Mouse (Mus musculus): ENCODE results near the gene Acoxl.

Acoxl gene

DNA sequence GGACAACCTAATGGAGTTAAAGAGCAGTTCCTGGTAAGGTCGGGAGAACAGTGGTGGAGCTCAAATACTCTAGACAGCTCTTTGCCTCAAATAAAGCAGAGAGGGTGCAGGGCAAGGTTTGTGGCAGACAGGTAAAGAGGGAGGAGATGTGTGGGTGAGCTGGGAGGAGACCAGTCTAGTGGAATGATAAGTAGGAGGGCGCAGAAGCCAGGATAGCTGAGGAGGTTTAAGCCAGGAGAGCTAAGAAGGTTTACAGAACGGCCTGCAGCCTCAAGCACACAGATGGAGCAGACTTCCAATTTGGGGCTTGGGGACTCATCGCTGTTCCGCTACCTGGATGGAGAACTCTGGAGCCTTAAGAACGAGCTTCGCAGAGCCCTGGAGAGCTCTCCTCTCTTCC is at the start of gene Acoxl:
TSS of gene Acoxl (plus strand) at position 301 of the 400 bp plus-strand sequence.
- no peak for DNase-seq

DNA sequence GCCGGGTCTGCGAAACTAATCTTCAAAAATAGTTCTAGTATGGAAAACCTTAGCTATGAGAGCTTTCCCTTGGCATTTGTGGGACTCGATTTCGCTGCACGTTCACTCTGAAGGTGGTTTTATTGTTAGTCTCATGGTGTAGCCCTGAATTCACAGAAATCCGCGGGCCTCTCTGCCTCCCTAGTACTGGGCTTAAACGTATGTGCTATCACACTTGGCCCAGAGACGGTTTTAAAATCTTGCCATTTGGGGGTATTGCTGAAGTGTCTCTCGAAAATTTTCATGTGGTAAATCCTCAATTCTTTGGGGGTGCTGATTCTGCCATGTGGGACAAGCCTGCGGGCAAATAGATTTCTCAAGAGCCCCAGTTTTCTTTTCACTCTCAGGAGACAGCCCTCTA is 49.5 kb upstream of the Acoxl start:
- DNase-seq, result no peak

DNA sequence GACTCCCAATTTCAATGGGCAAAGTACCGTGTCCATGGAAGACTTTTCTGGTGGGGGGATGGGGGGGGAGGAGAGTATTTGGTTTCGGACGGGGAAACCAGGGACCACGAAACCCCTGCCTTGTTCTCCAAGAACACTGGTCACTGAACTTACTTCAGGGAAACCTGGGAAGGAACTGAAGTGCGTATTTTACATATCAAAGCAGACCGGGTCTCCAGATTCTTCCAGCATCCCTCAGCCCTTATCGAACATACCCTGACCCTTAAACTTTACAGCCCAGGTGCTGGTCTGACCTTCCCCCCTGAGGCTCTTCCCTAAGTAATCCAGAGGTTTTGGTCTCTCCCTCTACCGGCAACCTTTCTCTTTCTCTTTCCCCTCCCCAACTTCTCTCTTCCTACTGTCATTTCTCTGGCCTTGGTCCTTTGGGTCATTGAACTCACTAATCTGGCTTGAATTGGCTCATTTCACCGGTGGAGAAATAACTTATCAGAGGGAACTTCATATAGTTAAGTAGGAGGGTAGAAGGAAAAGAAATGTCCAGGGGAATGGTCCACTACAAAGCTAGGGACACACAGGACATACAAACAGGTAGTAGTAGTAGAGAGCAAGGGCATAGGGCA is 48.9 kb upstream of the Acoxl start:
- DNase-seq, result no peak

DNA sequence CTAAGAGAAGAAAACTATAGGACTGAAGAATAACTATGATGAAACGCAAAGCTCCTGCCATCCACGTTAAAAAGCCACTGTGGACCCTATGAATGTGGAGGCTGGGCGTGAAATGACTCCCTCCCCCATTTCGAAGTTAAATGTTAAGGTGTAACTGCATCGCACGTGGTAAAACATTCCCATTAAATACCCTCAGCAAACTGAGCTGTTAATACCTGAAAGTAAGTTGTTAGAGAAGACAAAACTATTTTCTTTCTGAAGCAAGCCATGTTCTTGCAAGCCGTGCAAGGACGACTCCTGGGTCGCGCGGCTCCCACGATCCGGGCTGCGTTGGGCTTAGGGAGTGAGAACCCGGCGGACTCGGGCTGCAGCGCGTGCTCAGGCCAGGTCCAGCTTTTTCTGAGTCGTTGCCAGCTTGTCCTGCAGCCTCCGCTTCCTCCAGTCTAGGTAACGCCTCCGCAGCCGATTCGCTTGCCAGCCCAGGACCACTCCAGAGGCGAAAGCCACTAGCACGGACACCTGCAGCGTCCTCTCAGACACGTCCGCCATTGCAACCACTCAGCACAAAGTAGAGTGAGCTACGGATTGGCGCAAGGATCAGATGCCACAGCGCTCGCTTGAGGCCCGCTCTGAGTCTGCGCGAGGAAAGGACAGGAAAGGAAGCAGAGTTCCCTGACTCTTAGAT is 46.6 kb upstream of the Acoxl start, which contains the start of gene Mtln:
TSS of gene Mtln (minus strand) at position 570 of the 685 bp plus-strand sequence.
- DNase-seq, result peak; percentile 84

DNA sequence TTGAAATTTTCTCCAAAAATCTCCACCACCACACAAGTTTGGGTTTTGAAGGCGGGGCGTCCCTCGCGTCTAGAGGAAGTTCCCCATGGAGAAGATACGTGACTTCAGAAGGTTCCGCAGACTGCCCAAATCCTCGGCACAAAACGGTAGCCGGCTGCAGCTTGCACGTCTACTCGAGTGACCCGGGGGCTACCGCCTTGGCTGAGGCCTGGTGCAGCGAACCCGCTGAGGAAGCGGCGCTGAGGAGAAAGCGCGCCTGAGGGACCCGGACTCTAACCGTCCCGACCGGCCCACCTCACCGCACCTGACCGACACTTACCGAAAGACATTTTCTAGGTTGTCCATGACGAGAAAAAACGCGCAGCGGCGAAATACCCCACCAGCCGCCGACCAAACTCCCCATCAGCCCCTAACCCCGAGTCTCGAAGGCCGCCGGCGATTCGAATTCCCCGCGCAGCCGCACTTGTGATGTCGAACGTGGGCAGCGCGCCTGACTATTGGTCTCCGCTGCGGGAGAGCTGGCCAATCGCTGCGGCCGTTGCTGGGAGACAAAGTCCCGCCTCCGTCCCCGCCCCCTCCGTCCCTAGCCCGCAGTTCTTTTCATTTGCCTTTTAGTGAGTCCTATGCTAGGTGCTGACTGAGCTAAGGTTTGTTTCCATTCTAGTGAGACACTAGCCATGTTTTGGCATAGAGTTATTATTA is 7.1 kb upstream of the Acoxl start, which contains the start of gene Bub1:
TSS of gene Bub1 (minus strand) at position 465 of the 702 bp plus-strand sequence.
- DNase-seq, result peak; percentile 98

DNA sequence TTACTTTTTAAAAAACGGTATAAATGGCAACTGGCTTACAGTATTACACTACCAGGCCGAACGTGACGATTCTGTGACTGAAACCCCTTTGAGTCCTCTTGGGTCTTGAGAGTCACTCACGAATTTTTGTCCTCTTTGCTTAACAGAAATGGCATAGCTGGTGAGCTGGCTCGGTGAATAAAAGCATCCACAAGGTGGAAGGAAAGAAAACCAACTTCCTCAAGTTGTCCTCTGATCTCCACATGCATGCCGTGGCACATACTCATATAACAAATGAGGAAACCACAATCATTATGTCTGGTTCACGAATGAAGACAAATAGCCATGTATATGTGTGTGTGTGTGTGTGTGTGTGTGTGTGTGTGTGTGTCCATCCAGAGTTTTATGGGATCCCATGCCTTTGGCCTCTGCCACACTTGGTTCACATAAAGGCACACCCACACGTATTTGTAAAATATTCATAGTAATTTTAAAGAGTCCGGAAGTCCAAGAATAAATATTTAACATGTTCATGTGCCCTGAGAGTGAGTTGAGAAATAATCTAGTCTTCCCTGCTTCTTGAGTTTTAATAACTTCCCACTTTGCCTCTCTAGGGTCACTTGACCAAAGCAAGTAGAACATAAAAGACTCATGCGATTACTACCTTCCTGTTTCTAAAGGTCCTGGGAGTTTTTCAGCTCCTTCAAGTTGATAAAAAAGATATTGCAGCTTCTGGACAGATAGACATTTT is 6.4 kb upstream of the Acoxl start:
- no peak for DNase-seq

DNA sequence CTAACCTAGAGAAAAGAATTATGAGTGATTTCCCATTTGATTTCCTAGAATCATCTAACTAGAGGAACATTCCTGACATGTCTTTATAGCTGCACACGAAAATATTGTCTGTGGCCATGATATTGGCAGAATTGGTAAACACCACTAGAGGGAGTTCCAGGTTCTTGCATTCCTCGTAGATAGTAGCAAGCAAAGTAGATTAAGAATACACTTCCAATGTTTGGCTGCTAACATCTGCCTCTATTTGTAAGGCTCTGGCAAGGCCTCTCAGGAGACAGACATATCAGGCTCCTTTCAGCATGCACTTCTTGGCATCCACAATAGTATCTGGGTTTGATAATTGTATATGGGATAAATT is 5.9 kb upstream of the Acoxl start:
- DNase-seq, result no peak

DNA sequence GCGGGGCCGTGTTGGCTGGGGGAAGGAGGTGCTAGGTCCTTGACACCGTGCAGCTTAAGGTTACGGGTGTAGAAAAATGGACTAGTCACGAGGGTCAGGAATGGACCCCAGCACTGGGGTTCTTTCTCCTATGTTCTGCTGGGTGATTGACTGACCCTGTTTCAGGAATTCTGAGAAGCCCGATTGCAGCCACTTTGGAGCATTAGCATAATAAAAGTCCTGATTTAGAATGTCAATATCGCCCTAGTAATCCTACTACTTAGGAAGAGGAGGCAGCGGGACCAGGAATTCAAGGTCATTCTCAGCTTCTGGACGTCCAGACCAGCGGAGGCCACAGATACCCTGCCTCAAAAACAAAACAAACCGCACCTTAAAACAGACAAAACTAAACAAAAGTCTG is 749 bp downstream of the Acoxl start:
- DNase-seq, result no peak

DNA sequence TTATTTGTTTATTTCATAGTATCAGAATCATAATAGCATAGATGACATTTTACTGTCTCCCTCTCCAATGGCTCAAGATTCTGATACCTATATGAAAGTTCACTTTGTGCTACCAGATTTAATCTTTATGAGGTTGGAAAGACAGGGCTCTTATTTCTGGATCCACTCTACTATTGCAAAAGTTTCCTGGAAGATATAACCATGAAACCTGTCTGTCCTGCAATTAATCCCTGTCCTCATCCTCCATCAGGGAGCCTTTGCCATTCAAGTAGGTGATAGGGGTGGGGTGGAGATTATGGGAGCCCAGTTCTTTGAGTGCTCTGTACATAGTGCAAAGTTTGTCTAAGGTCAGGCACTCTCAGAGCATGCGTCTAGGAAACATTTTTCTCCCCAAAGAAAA is 2.7 kb downstream of the Acoxl start:
- no peak for DNase-seq

DNA sequence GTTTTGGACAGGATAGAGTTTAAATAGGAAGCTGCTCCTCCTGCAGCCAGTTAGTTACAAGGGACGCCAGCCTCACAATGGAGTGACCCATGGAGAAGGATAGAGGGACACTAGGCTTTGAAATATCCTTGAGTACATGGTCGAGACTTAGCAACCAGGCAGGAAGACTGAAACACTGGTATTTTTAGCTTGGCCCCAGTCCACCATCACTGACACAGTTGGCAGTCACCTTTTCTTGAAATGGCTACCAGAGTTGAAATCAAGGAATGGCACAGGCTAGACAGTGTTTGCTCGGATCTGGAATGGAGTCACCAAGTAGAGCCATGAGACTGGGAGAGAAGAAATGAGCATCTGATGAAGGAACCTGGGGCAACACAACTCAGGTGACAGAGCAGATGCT is 3.7 kb downstream of the Acoxl start:
- no peak for DNase-seq

DNA sequence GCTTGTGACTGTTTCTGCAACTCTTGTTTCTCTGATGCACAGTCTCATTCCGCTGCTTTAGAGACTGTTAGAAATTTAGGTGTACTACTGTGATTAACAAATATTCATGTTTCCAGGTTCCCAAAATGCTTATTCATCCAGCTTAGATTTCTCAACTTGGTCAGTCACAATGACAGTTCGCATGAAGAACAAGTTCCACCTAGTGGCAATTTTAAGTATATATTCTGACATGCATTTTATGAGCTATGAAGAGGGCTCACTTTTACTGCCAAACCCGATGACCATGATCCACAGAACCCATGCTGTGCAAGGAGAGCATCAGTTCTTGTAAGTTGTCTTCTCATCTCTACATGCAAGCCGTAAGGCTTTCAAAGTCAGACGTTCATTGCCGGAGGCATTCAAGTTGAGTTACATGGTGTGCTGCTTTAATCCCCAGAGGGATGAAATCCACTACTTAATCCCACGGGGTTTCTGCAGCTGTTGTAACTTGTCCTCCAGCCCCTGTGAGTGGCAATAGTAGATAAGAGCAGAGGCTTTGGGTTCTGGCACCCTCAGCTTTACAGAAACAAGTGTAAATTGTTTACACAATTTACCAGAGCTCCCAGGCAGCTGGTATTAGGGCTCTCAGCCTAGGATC is 6.8 kb downstream of the Acoxl start:
- no peak for DNase-seq

DNA sequence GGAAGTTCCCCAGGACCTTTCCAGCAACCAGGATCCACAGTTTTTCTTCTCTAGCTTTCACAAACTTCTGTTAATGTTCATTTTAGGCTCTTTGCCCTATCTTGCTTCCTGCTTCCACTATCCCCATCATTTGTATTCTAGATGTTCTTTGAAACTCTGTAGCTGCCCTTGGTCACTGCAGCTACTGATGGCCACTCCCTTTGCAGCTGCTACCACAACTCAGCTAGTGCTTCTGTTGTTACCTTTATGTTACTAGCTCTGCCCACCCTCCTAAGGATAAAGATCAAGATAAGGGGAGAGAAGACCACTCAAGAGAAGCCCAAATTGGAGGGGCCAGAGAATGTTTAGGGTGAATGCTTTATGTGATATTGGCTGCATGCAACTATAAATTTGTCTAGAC is 7.3 kb downstream of the Acoxl start:
- no peak for DNase-seq

DNA sequence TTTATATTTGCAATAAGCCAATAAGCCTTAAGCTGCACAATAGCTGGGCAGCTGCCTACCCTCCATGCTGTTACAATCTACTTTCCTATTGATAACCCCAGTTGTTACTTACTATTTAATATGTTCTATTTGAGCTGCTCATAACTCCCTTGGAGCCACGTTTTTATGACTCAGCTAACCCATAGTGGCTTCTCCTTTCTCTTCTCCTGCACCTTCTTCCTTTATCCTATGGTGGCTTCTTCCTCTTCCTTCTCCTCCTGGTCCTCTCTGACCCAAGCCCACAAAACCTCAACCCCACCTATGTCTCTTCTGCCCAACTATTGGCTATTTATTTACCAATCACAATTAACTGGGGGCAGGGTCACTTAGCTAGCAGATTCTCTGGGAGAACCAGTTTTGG is 7.9 kb downstream of the Acoxl start:
- no peak for DNase-seq

DNA sequence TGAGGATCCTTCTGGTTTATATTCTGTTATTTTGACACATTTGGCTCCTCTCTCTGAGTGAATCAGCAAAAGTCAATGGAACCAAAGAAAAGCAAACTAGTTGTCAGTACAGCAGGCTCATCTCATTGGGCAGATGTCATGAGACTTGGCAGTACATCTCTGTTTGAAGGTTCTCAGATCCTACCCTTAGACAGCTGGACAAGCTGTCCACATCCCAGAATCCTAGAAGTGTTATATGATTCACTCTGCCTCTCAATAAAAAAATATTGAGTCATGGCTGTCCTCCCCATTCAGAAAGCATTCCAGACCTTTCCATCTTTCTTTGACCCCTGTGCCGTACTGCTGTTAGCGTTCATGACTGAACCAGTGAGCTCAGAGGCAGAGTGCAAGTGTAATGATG is 11.7 kb downstream of the Acoxl start:
- DNase-seq, result no peak

DNA sequence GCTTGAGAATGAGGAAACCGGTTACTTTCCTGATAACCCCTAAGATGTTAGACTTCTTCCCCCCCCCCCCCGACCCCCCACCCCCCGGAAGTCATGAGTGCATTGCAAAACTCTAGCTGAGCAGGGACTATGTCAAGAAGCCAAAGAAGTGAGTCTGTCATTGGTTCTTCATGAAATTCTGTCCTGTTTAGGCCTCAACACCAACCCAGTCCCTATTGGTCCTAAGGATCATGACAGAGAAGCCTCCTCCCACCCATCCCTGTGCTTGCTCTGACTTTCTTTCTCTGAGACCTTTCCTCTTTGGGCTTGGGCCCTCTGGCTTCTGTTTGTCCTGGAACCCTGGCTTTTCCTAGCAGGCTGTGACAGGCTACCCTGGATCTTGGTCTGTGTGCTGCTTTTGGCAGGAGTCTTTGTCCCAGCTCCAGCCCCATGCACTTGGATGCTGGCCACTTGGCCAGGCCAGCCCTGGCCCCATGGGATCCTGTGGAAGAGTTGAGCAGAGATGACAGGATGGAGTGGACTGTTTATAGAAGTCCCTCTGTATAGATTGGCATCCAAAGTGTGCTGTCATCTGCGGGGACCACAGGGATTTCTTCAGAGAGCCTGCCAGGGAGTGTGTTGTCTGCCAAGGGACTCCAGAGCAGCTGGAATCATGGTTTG is 15.8 kb downstream of the Acoxl start:
- DNase-seq, result no peak

DNA sequence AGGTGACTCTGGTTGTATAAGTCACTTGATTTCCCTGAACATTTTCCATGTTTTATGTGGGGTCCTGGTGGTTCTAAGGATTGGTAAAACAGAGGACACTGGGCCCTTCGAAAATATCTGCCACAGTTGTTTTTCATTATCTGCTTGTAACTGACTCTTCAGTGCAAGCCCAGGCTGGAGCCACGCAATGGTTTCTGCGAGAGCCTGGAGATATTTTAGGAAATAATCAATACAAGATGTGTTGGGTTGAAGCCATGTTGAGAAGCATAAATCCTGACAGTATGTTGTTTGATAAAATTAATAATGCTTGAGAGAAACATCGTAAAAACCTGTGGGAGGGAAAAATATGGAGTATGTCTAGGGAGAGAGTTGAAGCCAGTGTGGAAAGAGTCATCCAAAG is 25.7 kb downstream of the Acoxl start:
- no peak for DNase-seq

DNA sequence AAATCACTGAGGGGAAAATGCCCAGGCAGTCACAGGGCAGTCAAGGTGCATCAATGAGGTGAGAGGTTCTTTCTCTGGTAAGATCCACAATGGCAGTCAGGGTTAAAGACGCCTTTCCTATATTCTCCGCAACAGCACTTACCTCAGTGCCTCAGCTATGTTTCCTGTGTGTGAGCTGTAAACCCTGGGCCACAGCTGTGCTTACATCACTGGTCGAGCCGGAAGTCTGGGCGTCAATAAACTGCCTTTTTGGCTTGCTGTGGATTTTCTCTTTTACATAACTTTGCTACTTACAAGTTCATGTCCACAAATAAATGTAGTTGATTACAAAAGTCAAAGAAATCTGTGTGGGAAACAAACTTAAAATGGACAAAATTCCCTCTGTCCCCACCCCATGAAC is 42.4 kb downstream of the Acoxl start:
- DNase-seq, result peak; percentile 28

DNA sequence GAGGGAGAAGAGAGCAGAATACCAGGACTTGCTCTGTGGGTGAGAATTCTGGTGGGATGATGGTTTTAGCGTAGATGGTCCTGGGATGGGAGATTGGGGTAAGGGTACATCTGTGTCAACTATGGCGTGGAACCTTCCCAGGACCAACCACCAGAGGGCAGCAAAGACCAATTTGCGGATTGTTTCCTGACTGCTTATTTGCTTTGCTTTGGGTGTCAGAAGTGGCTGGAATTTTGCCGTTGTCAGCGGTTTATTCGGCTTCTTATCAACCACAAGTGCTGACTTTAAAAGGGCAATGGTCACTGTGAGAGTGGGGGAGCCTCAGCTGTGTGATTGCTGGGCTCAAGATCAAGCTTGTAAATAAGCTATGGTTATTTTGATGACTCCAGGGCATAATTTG is 50.8 kb downstream of the Acoxl start:
- DNase-seq, result peak; percentile 94

DNA sequence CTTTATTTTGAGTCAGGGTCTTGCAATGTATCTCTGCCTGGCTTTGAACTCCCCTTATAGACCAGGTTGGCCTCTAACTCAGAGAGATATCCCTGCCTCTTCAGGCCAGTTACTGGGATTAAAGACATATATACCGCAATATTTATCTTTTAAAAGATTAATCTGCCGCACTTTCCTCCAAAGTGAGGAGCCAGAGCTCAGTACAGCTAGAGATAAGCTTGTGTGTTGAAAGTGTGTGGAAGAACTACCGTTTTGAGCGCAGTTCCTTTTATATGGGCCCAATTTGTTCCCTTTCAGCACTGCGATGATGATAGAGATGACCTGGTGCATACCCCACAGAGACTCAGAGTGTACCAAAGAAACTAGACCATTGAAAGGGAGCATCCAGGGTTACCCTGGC is 51.3 kb downstream of the Acoxl start:
- DNase-seq, result no peak

DNA sequence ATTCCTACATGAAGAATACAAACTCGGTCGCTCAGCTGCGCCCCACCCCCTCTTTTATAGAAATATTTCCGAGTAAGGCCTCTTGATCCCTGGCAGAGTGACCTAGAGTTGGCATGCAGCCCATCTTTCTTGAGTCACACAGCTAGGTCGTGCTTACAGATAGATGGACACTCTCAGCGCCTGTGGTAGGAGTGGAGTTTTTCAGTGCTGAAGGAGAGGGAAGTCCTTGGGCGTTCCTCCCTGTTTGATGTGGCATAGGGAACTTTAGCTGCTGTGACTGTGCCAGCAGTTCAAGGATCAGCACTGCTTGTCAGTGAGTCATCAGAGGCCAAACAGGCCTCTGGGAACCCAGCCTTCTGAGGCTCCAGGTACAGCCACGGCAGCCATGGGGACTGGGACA is 51.9 kb downstream of the Acoxl start:
- peak; percentile 16 for DNase-seq

DNA sequence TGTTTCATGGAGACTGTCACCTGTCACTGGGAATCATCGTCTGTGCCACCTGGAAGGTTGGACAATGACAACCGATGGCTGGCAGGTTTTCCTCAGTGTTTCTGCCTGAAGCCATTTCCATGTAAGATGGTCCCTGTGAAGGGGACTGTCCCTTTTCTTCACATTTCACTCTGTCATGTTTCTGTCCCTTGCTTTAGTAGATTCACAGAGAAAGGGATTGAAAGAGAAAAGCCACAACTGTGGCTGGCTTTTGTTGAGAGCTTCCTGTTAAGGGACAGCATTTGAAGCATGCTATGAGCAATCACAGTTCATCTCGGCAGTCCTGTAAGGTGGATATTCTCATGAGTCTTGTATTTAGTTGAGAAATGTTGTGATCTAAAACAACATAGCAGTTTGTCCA is 52.4 kb downstream of the Acoxl start:
- no peak for DNase-seq

DNA sequence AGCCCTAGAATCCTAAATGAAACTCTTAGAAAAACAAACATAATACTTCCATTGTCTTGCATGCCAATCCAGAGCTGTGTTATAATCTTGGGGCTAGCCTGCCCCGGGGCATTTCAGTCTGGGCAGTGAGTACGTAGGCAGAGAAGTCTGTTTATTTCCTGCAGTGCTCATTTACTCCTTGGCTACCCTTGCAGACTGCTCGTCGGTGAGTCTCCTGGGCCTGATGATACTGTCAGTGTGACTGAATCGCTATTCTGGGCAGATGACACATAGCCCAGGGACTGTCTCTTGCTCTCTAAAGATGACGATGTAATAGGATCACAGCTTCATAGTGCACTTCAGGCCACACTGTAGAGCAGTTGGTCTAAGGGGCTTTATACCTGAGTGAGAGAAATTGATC is 56.2 kb downstream of the Acoxl start:
- DNase-seq, result no peak

DNA sequence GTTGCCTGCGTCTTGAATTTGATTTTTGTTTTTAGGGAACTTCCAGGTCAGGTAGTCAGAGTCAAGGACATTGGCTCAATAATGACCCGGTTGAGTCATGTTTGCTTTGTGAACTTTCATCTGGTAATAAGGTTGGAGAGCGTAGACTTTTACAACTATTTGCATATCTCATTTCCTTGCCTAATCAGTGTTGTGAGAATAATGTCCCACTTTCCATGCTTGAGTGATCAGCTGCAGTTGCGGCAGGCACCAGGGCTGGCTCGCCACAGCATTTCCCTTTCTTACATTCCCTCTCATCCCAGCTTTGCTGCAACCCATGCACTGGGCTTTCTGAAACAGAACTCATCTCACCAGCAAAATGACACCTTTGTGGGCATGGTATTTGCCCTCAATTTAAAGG is 59.0 kb downstream of the Acoxl start:
- no peak for DNase-seq
